Mouse (Mus musculus) lung, postnatal 0 days (tissue): ENCODE results near the gene Tmem41b.

Source experiments
- CTCF ChIP-seq: IDR thresholded peaks from 2 replicates; pipeline ENCODE4 v1.5.1; 2016; ENCODE audit warnings: antibody characterized with exemption, mild to moderate bottlenecking
- EP300 ChIP-seq: IDR thresholded peaks from 2 replicates; pipeline ENCODE4 v1.6.1; 2016; ENCODE audit warnings: antibody characterized with exemption, mild to moderate bottlenecking, control low read depth

- no peak for TF ChIP-seq CTCF
- no peak for TF ChIP-seq EP300
These were observed 22.4 kb upstream of the Tmem41b start for GRCm38 (mm10) chr7:110009084-110009483.
